Mouse (Mus musculus): ENCODE results near the gene Olfr96.

DNA sequence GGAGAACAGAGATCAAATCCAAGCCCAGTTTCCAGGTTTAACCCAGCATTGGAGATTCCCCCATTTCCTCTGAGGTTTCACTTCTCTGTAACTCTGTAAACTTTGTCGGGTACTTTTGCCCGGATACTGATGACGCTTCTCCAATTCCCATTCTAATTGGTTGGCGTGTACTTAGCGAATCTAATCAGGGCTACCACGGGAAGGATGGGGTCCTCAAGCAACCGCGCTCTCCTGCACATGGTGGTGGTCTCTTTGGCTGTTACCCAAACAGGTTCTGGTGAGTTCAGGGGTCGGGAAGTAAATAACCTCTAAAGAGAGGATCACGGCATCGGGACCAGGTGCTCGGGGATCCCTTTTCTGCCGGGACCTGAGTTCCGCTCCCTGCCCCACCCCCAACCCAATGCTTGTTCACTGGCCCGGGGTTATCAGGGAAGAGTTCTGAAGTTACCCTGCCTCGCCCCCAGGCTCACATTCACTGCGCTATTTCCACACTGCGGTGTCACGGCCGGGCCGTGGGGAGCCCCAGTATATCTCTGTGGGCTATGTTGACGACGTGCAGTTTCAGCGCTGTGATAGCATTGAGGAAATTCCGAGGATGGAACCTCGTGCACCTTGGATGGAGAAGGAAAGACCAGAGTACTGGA lies 50.2 kb downstream of the Olfr96 start, which contains the start of gene H2-M3:
- TF ChIP-seq POLR2A (IDR thresholded peaks at IDR 0.05; ENCODE audit: insufficient read length, low read depth) (no peak), USF1 (IDR thresholded peaks at IDR 0.05; ENCODE audit: low read depth) (no peak), POLR2AphosphoS2 (IDR thresholded peaks at IDR 0.05; ENCODE audit: insufficient read length, low read depth) (no peak), E2F4 (IDR thresholded peaks at IDR 0.05; ENCODE audit: insufficient read depth) (no peak), MAX (IDR thresholded peaks at IDR 0.05; ENCODE audit: low read depth) (no peak), MYOD1 (IDR thresholded peaks at IDR 0.05; ENCODE audit: control insufficient read depth in 1 of 3, insufficient read length in 2 of 3, low read depth in 2 of 3) (no peak), CEBPB (IDR thresholded peaks at IDR 0.05; ENCODE audit: insufficient read depth, poor library complexity, severe bottlenecking) (no peak), MYOG (IDR thresholded peaks at IDR 0.05; ENCODE audit: control insufficient read depth in 1 of 3, insufficient read depth in 1 of 3, insufficient read length in 2 of 3, low read depth in 2 of 3) (no peak), REST (IDR thresholded peaks at IDR 0.05; ENCODE audit: insufficient read depth, insufficient read length) (no peak)
